Mouse (Mus musculus) heart, embryonic 12.5 days (tissue): ENCODE data around the gene Apaf1. TPM values are rescaled to one million over a fixed set of nuclear protein-coding genes. Genes with fewer than 3 reads are reported as not detected.

Experiments used
- ATAC-seq: fragments of 200-750 bp; cut with Nextera tagmentation; 2 replicates; pipeline ENCODE4 v1.8.0; 2017; ENCODE audit warnings: moderate TSS enrichment, moderate library complexity; ENCODE audit not compliant: insufficient number of reproducible peaks, low FRiP score
- H3K27ac ChIP-seq: fragments of 300-500 bp; sonication (generic); 2 replicates; pipeline ENCODE4 v1.5.1; 2016; ENCODE audit warnings: mild to moderate bottlenecking, moderate library complexity; ENCODE audit not compliant: poor library complexity, severe bottlenecking
- H3K27me3 ChIP-seq: fragments of 300-500 bp; sonication (generic); replicated peaks from 2 replicates; pipeline ENCODE4 v1.6.1; 2016; ENCODE audit warnings: mild to moderate bottlenecking, moderate library complexity
- H3K36me3 ChIP-seq: fragments of 300-500 bp; sonication (generic); 2 replicates; pipeline ENCODE4 v1.6.1; 2016; ENCODE audit warnings: mild to moderate bottlenecking, moderate library complexity
- H3K4me1 ChIP-seq: fragments of 300-500 bp; sonication (generic); replicated peaks from 2 replicates; pipeline ENCODE4 v1.6.1; 2016; ENCODE audit warnings: mild to moderate bottlenecking
- H3K4me2 ChIP-seq: fragments of 300-500 bp; sonication (generic); 2 replicates; pipeline ENCODE4 v1.6.1; 2016; ENCODE audit warnings: mild to moderate bottlenecking, moderate library complexity
- H3K4me3 ChIP-seq: fragments of 300-500 bp; sonication (generic); 2 replicates; pipeline ENCODE4 v1.5.1; 2016; ENCODE audit warnings: mild to moderate bottlenecking
- H3K9ac ChIP-seq: fragments of 300-500 bp; sonication (generic); 2 replicates; pipeline ENCODE4 v1.6.1; 2016; ENCODE audit warnings: mild to moderate bottlenecking, moderate library complexity
- H3K9me3 ChIP-seq: fragments of 300-500 bp; sonication (generic); replicated peaks from 2 replicates; pipeline ENCODE4 v1.6.1; 2016; ENCODE audit warnings: mild to moderate bottlenecking, moderate library complexity
- WGBS: fragments of 180-500 bp; shearing (Covaris S2); methylation state at CpG from one replicate; pipeline ENCODE4 v1.1.7; 2016; 5-methylcytosine and 5-hydroxymethylcytosine counted together
- polyA plus RNA-seq: library from polyadenylated mRNA; unstranded; fragments of >200 nt; fragmentation: Nextera tagmentation; extraction: Ambion mirVana; gene quantifications from 2 replicates; pipeline ENCODE4 v1.2.1, GENCODE M21; 2016

Gene Apaf1
- polyA plus RNA-seq, 1 experiment from 2014 or later, result 23.1 TPM

DNA sequence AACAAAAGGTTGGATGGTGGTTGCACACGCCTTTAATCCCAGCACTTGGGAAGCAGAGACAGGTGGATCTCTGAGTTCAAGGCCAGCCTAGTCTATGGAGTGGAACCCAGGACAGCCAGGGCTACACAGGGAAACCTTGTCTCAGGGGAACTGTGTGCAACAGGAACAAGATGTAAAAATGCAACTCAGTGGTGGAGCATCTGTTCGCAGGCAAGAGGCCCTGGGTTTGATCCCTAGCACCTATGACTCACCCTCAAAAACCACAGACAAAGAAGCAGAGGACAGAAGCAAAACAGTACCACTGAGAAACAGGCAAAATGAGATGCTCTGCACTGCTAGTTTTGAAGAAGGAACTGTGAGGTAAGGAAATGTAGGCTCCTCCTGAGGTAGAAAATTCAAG, 5.9 kb downstream of the Apaf1 start:
- Histone ChIP-seq H3K9ac (no peak overlapping the region), H3K36me3 (peaks cover 56% of the 10 kb centered on the region), H3K4me3 (no peak overlapping the region), H3K9me3 (no peaks in the 10 kb centered on the region), H3K27ac (no peak overlapping the region), H3K4me1 (no peaks in the 10 kb centered on the region), H3K4me2 (no peak overlapping the region), H3K27me3 (no peaks in the 10 kb centered on the region)
- whole genome bisulfite sequencing, result 76% methylated on average over 2 of the region's 2 CpGs
- ATAC-seq, result no peak

DNA sequence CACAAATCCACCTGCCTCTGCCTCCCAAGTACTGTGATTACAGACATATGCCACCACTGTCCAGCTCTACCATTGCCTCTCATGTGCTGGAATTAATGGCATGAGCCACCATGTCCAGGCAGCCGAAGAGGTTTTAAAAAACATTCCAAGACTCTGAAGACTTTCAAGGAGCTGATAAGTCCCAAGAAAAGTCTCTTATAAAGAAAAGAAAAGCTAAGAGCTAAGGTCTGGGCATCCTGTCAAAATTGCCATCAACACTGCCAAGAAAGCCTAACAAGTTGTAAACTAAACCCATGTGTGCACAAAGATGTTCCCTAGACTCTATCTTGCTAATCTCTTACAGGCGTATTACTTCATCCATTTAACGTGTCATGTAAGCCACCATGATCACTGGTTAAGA, 9.2 kb downstream of the Apaf1 start:
- WGBS, result 69% methylated on average over 3 of the region's 3 CpGs
- peaks cover 60% of the 10 kb centered on the region for H3K36me3 ChIP-seq

DNA sequence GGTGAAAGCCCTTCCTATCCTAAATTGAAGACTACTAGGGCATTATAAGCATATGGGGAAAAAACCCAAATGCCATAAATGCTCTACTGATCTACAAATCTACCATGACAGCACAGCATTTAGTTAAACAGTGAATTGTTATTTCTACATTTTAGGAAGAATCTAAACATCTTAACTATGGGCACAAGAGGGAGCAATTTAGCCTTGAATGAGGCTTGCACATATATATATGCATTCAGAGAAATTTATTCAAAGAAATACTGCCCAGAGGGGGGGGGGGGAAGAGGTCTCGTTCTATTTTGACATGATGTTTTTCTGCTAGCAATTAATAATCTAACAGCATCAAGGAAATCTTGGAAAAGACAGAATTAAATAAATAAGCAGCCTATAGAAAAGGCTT, 10.8 kb downstream of the Apaf1 start:
- 74% methylated on average over 1 of the region's 1 CpGs for WGBS

More for the DNA sequence above, 9.2 kb downstream of the Apaf1 start:
- no peak overlapping the region for H3K27ac ChIP-seq
- H3K4me3 ChIP-seq, result no peak overlapping the region
- ATAC-seq, result no peak
- no peaks in the 10 kb centered on the region for H3K4me1 ChIP-seq
- no peaks in the 10 kb centered on the region for H3K27me3 ChIP-seq
- H3K9me3 ChIP-seq, result no peaks in the 10 kb centered on the region
- H3K4me2 ChIP-seq, result no peak overlapping the region
- H3K9ac ChIP-seq, result no peak overlapping the region

DNA sequence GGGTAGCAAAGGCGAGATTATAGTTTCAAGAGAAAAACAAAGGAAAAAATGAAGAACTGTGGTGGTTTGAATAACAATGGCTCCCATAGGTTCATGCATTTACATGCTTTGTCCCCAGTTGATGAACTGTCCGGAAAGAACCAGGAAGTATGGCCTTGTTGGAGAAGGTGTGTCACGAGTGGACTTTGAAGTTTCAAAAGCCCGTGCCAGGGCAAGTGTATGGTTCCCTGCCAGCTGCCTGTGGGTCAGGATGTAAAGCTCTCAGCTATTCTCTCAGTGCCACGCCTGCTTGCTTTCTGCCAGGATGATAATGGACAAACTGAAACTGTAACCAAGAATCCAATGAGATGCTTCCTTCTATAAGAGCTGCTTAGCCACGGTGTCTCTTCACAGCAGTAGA, 20.2 kb downstream of the Apaf1 start:
- Histone ChIP-seq H3K9ac (no peak overlapping the region), H3K27me3 (no peaks in the 10 kb centered on the region), H3K36me3 (peaks cover 71% of the 10 kb centered on the region), H3K4me2 (no peak overlapping the region), H3K4me3 (no peak overlapping the region), H3K27ac (no peak overlapping the region), H3K4me1 (peaks cover 8% of the 10 kb centered on the region; the same call in 1 of the 2 replicates), H3K9me3 (0 out of 2 replicates have a peak, but pooled peaks cover 5% of the 10 kb centered on the region)
- no peak for ATAC-seq
- WGBS, result 88% methylated on average over 6 of the region's 6 CpGs

More for the DNA sequence above, 10.8 kb downstream of the Apaf1 start:
- no peaks in the 10 kb centered on the region for H3K4me1 ChIP-seq
- peaks cover 59% of the 10 kb centered on the region for H3K36me3 ChIP-seq
- no peaks in the 10 kb centered on the region for H3K9me3 ChIP-seq
- ATAC-seq, result no peak
- no peak overlapping the region for H3K4me3 ChIP-seq
- no peak overlapping the region for H3K9ac ChIP-seq
- no peak overlapping the region for H3K4me2 ChIP-seq
- no peaks in the 10 kb centered on the region for H3K27me3 ChIP-seq
- no peak overlapping the region for H3K27ac ChIP-seq

DNA sequence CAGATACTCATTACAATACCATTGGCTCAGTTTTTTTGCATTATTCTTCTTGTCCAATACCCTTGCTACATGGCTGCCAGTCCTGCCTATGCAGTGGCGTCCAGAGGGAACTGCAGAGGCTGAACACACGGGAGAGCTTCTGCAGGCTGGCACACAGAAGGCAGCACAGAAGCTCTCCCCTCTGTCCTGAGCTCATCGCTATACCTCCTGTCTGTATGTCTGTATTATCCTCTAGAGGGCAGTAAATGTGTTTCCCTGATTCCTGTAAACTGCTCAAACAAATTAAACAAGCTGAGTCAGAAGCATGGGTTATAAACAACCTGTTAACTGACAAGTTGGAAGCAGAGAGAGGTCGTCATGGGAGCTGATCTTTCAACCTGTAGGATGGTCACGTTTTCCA, 21.8 kb downstream of the Apaf1 start:
- H3K27me3 ChIP-seq, result no peaks in the 10 kb centered on the region
- H3K9me3 ChIP-seq, result no peaks in the 10 kb centered on the region
- H3K4me3 ChIP-seq, result no peak overlapping the region
- ATAC-seq, result no peak
- H3K4me2 ChIP-seq, result no peak overlapping the region
- peaks cover 60% of the 10 kb centered on the region for H3K36me3 ChIP-seq
- H3K9ac ChIP-seq, result no peak overlapping the region
- 37% methylated on average over 5 of the region's 5 CpGs for WGBS
- peaks cover 8% of the 10 kb centered on the region; the same call in 1 of the 2 replicates for H3K4me1 ChIP-seq
- H3K27ac ChIP-seq, result no peak overlapping the region

DNA sequence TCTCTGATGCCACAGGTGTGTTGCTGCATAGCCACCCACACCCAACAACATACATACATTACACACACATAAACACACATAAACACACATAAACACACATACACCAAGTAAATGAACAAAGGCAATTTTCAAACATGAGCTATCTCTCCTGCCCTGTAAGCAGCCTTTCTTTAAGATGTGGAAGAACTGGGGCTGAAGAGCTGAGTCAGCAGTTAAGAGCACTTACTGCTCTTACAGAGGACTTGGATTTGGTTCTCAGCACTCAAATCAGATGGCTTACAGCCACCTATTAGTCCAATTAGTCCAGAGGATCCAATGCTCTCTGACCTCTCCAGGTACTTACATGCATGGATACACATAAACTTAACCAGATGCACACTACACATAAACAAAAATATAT, 29.8 kb downstream of the Apaf1 start:
- Histone ChIP-seq H3K4me1 (0 out of 2 replicates have a peak, but pooled peaks cover 5% of the 10 kb centered on the region), H3K27ac (no peak overlapping the region), H3K27me3 (no peaks in the 10 kb centered on the region), H3K4me3 (no peak overlapping the region), H3K36me3 (peaks cover 64% of the 10 kb centered on the region), H3K9me3 (no peaks in the 10 kb centered on the region), H3K4me2 (no peak overlapping the region), H3K9ac (no peak overlapping the region)
- ATAC-seq, result no peak

DNA sequence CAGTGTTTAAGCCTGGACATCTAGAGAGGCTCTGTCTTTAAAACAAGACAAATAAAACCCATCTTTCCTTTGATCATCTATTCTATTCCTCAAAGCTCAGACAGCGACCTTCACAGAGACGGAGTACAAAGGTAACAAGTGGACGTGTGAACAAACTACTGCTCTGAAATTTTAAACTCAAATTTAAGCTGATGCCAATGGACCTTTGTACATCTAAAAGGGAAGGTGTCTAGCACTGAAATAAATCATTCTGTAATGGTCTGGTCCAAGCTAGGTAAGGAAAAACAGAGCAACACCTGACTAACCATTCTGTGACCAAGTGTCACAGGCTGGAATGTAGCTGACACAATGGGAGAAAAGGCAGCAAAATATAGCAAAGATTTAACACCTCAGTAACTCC, 31.4 kb downstream of the Apaf1 start:
- Histone ChIP-seq H3K9ac (no peak overlapping the region), H3K36me3 (peaks cover 74% of the 10 kb centered on the region), H3K4me1 (0 out of 2 replicates have a peak, but pooled peaks cover 5% of the 10 kb centered on the region), H3K4me3 (no peak overlapping the region), H3K4me2 (no peak overlapping the region), H3K27me3 (no peaks in the 10 kb centered on the region), H3K27ac (no peak overlapping the region), H3K9me3 (no peaks in the 10 kb centered on the region)
- no peak for ATAC-seq
- 90% methylated on average over 3 of the region's 3 CpGs for WGBS

DNA sequence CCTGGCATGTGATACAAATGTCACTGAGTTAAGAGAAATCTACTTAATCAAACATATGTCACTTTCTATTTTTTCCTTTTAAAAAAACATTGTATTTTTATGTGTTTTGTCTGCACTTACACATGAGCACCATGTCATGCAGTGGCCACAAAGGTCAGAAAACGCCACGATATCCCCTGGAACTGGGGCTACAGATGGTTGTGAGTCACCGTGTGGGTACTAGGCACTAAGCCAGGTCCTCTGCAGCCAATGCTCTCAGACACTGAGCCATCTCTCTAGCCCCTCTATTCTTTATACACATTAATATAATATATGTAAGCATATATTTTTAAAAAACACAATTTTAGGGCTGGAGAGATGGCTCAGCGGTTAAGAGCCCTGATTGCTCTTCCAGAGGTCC, 32.9 kb downstream of the Apaf1 start:
- 91% methylated on average over 4 of the region's 4 CpGs for WGBS
- H3K4me1 ChIP-seq, result 0 out of 2 replicates have a peak, but pooled peaks cover under 1% of the 10 kb centered on the region
- H3K9ac ChIP-seq, result no peak overlapping the region
- no peaks in the 10 kb centered on the region for H3K27me3 ChIP-seq
- peaks cover 66% of the 10 kb centered on the region for H3K36me3 ChIP-seq
- no peak overlapping the region for H3K27ac ChIP-seq
- no peak for ATAC-seq
- H3K4me2 ChIP-seq, result no peak overlapping the region
- no peak overlapping the region for H3K4me3 ChIP-seq
- H3K9me3 ChIP-seq, result no peaks in the 10 kb centered on the region

DNA sequence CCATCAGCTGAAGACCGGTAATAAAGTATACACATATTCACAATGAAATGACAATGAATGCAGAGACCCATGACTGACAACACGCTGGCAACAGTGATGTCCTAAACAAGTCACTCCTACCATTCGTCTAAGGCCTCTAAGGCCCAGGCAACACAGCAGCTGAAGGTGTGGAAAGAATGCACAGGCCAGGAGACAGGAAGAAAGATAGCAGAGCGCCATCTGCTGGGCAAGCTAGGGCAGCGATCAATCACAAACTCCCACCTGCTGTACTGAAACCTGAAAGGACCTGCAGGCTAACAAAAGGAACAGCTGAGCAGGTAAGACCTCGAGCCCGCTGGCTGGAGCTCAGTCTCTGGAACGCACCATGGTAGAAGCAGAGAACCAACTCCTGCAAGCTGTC, 48.6 kb downstream of the Apaf1 start:
- Histone ChIP-seq H3K4me1 (no peaks in the 10 kb centered on the region), H3K9me3 (no peaks in the 10 kb centered on the region), H3K4me2 (no peak overlapping the region), H3K27me3 (no peaks in the 10 kb centered on the region), H3K36me3 (peaks cover 34% of the 10 kb centered on the region), H3K27ac (no peak overlapping the region), H3K4me3 (no peak overlapping the region), H3K9ac (no peak overlapping the region)
- WGBS, result 27% methylated on average over 8 of the region's 8 CpGs
- ATAC-seq, result no peak

DNA sequence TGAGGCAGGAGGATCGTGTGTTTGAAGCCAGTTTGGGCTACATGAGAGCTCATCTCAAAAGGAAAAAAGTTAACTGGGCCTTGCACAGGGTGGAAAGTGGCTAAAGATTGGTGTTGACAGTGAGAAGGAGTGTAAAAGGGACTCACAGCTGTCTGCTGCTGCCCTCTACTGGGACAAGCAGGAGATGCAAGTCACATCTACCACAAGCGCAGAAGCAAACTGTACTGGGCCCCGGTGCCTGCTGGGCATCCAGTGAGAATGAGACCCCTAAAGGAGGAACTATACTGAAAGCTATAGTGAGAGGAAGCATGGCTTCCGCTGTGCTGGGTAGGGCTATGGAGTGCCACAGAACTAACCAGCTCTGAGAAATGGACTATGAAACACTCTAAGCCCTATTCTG, 50.2 kb downstream of the Apaf1 start:
- peaks cover 38% of the 10 kb centered on the region for H3K36me3 ChIP-seq
- H3K27me3 ChIP-seq, result no peaks in the 10 kb centered on the region
- H3K4me3 ChIP-seq, result no peak overlapping the region
- no peak overlapping the region for H3K9ac ChIP-seq
- H3K27ac ChIP-seq, result no peak overlapping the region
- no peaks in the 10 kb centered on the region for H3K4me1 ChIP-seq
- peak; percentile 29; the same call in 1 of the 2 replicates for ATAC-seq
- H3K9me3 ChIP-seq, result no peaks in the 10 kb centered on the region
- H3K4me2 ChIP-seq, result no peak overlapping the region
- 12% methylated on average over 4 of the region's 4 CpGs for WGBS

DNA sequence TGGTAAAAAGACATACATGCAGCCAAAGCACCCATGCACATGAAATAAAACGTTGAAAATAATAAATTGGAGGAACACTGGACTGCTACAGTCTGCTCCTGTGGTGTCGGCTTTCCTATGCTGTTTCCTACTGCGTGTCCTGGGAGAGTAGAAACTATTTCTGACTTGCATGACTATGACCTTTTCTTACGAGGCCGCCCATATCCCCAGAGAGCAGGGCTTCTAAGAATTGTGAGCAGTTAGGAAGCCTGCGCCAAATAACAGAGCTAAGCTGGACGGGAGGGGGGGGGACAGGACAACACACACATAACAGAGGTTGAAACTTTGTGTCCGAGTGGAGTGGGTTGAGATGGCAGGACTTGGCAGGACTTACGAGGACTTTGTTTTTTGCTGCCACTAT, 51.4 kb downstream of the Apaf1 start:
- H3K4me1 ChIP-seq, result no peaks in the 10 kb centered on the region
- no peak for ATAC-seq
- peaks cover 28% of the 10 kb centered on the region for H3K36me3 ChIP-seq
- H3K27ac ChIP-seq, result no peak overlapping the region
- H3K9ac ChIP-seq, result no peak overlapping the region
- H3K27me3 ChIP-seq, result no peaks in the 10 kb centered on the region
- H3K4me3 ChIP-seq, result no peak overlapping the region
- no peaks in the 10 kb centered on the region for H3K9me3 ChIP-seq
- no peak overlapping the region for H3K4me2 ChIP-seq
- 84% methylated on average over 9 of the region's 9 CpGs for WGBS

DNA sequence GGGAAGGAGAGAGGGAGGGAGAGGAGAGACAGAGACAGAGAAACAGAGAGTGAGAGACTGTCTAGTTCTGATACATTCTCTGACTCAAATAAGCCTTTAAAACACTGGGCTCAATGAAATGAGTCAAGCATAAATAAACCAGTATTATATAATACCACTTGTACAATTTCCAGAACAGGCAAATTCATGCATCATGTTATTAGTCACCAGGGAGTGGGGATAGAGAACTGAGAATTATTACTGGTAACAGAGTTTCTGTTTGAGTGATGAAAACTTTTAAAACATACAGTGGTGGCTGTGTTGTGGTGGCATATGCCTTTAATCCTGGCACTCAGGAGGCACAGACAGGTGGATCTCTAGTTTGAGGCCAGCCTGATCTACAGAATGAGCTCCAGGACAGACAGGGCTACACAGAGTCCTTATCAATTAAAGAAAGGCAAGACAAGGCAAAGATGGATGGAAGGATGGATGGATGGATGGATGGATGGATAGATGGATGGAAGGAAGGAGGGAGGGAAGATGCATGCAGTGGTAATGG, 53.5 kb downstream of the Apaf1 start:
- Histone ChIP-seq H3K27me3 (no peaks in the 10 kb centered on the region), H3K4me3 (no peak overlapping the region), H3K4me1 (no peaks in the 10 kb centered on the region), H3K27ac (no peak overlapping the region), H3K9me3 (no peaks in the 10 kb centered on the region), H3K4me2 (no peak overlapping the region), H3K36me3 (peaks cover 26% of the 10 kb centered on the region), H3K9ac (no peak overlapping the region)
- ATAC-seq, result no peak
